Mouse (Mus musculus) cerebellum, adult (tissue): Measurements from ENCODE around the gene S1pr2.
A peak's percentile ranks its signal among the peaks of the same experiment; 100 is the strongest.
"Not testable (repeated sequence)": the region's sequence is repeated elsewhere in the genome, so short reads cannot be mapped to it uniquely, and the experiment has no call there.

Source experiments
- ATAC-seq: cut with Nextera tagmentation; 2 replicates; pipeline ENCODE4 v1.9.2; 2017; ENCODE audit warnings: mild to moderate bottlenecking, moderate library complexity, mixed read lengths; ENCODE audit not compliant: insufficient number of reproducible peaks, low FRiP score, low TSS enrichment

The S1pr2 gene

DNA sequence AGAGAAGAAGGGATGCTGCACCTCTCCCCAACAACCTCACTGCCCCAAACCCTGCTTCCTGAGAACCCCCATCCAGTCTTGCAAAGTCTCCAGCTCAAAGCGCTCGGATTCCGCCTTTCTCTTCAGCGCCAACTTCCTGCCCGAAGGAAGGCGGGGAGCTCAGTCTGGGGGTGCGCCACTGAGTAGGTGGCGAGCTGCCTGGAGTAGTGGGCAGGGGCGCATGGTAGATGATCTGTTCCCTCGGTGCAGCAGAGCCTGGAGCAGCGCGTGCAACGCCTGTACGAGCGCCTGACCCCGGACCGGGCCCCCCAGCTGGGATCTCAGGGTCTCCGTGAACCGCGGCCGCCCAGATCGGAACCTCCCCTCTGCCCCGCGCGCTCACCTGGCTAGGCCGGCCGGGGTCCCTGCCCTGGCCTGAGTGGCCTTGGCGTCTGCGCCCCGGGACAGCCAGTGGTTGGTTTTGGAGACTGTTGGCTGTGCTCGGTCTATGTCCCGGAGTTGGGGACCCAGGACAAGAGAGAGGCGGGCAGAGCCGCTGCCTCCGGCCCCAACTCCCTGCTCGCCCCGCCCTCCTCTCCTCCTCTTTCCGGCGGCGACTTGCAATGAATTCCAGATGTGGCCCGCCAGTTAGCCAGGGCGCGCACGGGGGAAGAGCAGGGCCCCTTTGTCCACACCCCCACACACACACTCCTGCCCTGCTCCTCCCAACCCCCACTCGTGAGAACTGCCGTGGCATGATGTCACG lies at the start of gene S1pr2:
Gene S1pr2 (minus strand): TSS at position 566 of the 745 bp plus-strand sequence.
- ATAC-seq: no peak

DNA sequence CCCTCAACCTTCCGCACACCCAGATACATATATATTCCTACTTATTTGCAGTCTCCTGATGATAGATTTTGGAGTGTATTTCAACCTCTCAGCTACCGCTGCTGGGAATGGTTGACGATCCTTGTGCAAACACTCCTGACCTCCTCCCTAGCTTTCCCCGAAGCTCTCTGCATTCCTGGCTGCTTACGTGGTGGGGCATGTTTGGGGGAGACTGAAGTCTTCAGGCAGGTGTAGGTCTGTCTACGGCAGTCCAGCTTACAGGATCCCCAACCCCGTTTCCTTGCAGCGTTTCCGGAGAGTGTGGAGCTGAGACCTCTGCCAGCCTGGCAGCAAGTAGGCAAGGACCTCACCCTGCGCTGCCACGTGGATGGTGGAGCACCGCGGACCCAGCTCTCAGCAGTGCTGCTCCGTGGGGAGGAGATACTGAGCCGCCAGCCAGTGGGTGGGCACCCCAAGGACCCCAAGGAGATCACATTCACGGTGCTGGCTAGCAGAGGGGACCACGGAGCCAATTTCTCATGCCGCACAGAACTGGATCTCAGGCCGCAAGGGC lies 48.8 kb upstream of the S1pr2 start:
- no peak for ATAC-seq

DNA sequence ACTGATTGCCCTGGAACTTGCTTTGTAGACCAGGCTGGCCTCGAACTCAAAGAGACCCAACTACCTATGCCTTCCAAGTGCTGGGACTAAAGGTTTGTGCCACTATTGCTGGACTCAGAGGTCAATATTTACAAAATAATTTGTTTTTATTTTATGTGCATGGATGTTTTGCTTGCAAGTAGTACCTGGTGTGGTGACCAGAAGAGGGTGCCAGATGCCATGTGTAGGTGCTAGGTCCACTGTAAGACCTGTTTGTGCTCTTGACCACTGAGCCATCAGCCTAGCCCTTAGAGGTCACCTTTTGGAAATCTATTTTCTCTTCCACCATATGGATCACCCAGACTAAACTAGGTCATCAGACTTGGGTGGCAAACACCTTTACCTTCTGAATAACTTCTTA lies 46.1 kb upstream of the S1pr2 start:
- ATAC-seq: no peak

DNA sequence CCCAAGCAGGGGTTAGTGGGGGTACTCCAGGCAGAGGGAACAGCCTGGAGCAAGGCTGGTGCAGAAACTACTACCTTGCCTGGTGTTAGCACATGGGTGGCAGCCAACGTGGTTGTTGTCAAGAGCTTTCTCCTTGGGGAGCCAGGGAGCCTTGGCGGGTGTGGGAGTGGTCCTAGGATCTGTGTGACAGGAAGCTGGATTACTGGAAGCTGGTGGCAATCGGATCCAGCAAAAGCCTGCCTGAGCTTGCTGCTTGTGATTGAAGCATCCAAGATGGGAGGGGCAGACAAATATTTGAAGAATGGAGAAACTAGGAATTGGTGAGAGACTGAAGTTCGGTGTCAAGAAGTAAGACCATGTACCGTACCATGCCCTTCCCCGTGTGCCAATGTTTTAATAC lies 45.7 kb upstream of the S1pr2 start:
- no peak for ATAC-seq

DNA sequence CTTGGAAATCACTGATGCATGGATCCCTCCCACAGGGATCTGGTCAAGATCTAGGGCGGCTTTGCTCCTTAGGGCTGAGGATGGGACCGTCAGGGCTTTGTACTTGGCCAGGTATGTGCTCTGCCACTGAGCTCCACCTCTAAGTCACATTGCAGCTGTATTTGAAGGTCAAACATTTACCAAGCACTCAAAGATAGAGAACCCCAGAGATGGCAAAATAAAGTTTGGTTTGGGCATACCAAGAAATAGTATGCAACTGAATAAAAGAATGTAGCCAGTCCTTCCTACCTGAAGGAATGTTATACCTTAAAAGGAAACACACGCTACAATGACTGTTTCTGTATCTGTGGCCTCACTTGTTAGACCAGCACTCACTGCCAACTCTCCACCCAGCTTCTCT lies 44.8 kb upstream of the S1pr2 start:
- no peak for ATAC-seq

DNA sequence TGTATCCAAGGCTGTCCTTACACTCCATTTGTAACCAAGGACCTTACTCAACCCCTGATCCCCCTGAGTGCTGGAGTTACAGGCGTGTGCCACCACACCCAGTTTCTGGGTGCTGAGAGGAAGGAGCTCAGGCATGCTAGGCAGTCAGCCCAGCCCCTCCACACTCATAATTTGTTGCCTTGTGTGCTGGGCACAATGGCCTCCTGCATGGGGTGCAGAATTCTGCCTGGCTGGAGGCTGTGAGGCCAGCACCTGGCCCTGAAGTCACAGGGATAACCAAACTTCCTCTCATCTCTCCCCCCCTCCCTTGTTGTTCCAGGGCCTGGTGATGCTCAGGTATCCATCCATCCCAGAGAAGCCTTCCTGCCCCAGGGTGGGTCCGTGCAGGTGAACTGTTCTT lies 42.0 kb upstream of the S1pr2 start:
- no peak for ATAC-seq

- ATAC-seq: no peak
These were observed 40.6 kb upstream of the S1pr2 start for GRCm38 (mm10) chr9:21017177-21017575.

GRCm38 (mm10) chr9:21016331-21017176 lies 40.0 kb upstream of the S1pr2 start:
- ATAC-seq: no peak

DNA sequence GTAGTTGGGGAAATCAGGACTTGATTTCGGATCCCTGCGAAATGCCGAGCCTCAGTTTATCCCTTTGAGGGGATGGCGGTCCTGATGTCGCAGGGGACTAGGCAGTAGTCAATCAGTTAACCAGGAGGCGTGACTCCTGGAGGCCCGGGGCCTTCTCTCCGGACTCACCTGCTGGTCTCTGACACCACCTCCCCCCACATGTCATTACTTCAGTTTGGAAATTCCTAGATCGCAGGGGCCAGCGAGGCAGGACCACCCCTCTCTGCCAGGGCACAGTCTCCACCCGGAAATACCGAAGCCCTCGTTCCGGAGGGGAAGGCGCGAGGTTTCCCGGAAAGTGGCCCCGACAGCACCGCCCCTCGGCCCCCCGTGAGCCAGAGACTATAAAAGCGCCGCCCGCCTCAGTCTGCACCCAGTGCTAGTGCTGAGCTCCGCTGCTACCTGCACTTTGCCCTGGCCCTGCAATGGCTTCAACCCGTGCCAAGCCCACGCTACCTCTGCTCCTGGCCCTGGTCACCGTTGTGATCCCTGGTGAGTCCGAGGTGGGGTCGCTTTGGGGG lies 39.1 kb upstream of the S1pr2 start, which contains the start of gene Icam1:
Gene Icam1 (plus strand): TSS at position 415 of the 560 bp plus-strand sequence.
- no peak for ATAC-seq

GRCm38 (mm10) chr9:21014691-21015570 lies 38.4 kb upstream of the S1pr2 start:
- ATAC-seq: no peak

DNA sequence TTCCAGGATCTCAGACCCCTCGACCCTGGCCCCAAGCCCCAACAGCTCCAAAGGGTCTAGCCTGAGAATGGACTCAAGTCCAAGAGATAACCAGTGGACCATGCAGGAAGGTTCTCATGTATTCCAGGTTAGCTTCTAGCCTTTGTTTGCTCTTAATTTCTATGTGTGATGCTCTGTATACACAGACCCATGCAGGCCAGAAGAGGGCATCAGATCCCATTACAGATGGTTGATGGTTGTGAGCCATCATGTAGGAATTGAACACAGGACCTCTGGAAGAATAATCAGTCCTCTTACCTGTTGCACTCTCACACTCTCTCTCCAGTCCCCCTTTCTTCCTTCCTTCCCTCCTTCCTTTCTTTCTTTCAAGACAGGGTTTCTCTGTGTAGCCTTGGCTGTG lies 35.8 kb upstream of the S1pr2 start:
- no peak for ATAC-seq

- no peak for ATAC-seq
These were observed 35.3 kb upstream of the S1pr2 start for GRCm38 (mm10) chr9:21011846-21012312.

GRCm38 (mm10) chr9:21010939-21011541 lies 34.5 kb upstream of the S1pr2 start:
- ATAC-seq: not testable (repeated sequence)

DNA sequence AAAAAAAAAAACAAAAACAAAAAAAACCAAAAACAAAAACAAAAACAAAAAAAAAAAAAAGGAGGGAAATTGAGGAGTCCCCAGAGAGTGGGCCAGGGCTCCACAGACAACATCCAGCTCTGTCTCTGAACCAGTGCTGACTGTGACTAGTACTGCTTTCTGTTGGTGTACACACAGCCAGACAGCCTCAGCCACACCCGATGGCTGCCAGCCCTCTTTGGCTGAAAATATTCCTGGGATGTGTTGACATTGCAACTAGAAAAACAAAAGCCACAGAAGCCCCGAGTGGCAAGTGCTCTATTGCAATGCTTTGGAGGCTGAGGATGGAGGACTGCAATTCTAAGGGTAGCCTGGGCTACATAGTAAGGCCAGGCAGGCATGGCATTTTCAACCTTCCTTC lies 33.8 kb upstream of the S1pr2 start:
- no peak for ATAC-seq

DNA sequence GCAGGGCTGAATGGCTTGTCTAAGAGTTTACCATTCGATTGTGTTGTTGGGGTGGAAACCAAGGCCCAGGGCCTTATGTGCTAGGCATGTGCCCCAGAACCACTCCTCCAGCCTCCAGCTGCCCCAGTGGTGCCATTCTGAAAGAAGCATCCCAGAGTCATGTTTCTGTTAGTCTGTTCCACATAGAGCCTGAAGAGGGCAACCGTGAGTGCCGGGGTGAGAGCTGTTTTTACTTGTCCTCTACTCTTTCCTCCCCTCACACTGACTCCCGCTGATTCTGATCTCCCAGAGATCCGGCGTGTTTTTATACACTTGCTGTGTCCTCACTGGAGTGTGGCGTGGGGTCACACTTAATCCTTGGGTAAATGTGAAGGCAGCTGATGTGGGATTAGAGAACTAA lies 31.4 kb upstream of the S1pr2 start:
- no peak for ATAC-seq

DNA sequence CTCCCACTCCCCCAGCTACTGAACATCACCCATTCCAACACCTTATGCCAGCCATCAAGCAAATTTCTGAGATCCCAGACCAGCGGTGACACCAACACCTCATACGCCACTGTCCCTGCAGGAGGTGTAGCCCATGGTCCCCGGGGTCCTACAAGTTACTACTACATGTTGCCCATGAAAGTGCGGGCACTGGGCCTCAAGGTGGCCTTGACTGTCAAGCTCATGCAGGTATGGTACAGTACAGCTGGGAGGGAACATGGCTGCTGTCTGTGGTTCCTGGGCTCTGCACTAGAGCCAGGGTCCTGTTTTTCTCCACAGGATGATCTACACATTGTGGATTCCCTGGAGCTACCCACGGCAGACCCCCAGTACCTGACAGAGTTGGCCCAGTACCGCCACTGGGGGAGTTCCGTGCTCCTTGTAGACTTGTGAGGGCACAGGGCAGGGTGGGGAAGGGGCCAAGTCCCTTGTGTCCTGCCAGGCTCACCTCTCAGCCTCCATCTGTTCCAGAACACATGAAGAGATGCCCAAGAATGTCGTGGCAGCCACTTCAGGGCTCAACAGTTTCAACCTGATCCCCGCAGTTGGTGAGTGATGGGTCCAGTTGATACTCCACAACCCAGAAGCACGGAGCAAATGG lies 30.9 kb upstream of the S1pr2 start:
- ATAC-seq: no peak

- peak; percentile 93 for ATAC-seq
These were observed 26.3 kb upstream of the S1pr2 start, which contains the start of gene Mrpl4 for GRCm38 (mm10) chr9:21002627-21003551. Gene Mrpl4 (plus strand): TSS chr9:21002738.

DNA sequence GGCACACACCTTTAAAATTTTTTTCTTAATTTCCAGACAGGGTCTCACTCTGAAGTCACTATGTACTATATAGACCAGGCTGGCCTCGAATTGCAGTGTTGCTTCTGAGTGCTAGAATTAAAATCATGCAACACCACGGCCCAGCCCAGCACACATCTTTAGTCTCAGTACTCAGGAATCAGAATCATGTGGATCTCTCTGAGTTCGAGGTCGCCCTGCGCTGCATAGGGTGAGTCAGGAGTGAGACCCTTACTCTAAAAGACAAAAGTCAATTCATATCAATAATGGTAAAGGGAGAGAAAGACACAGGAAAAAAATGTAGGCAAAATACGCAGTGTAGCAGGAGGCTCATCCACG lies 25.7 kb upstream of the S1pr2 start:
- ATAC-seq: no peak
